Mouse (Mus musculus) neutrophil, adult 5-6 weeks (primary cell): Measurements from ENCODE around the gene Nr5a1. TPM values are rescaled to one million over a fixed set of nuclear protein-coding genes. Genes with fewer than 3 reads are reported as not detected.
A peak's percentile ranks its signal among the peaks of the same experiment; 100 is the strongest.

ENCODE experiments used
- ATAC-seq: fragments of 151-379, 151-347 bp; 2 replicates; pipeline ENCODE4 v1.8.0; 2017; ENCODE audit warnings: mild to moderate bottlenecking, moderate TSS enrichment; ENCODE audit not compliant: insufficient number of reproducible peaks, poor library complexity, low FRiP score, severe bottlenecking; ENCODE audit errors: extremely low read depth
- total RNA-seq: library from RNA; stranded (forward); fragments of 200-1000 nt; gene quantifications from 2 replicates; pipeline ENCODE4 v1.2.3, GENCODE M21; 2017

Nr5a1 gene
- total RNA-seq, 1 experiment from 2014 or later = not detected

DNA sequence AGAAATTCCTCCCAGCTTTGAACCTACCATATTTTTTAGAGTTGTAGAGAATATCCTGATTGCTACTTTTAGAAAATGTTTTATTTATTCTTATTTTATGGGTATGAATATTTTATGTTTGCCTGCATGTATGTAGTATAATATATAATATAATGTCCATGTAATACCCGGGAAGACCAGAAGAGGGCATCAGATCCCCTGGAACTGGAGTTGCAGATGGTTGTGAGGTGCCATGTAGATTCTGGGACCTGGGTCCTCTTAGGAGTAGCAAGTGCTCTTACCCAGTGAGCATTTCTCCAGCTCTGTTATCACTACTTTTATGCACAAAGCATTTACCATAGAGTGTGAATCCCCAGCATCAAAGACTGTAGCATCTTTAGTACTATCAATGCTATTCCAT lies 52.9 kb downstream of the Nr5a1 start:
- no peak for ATAC-seq

DNA sequence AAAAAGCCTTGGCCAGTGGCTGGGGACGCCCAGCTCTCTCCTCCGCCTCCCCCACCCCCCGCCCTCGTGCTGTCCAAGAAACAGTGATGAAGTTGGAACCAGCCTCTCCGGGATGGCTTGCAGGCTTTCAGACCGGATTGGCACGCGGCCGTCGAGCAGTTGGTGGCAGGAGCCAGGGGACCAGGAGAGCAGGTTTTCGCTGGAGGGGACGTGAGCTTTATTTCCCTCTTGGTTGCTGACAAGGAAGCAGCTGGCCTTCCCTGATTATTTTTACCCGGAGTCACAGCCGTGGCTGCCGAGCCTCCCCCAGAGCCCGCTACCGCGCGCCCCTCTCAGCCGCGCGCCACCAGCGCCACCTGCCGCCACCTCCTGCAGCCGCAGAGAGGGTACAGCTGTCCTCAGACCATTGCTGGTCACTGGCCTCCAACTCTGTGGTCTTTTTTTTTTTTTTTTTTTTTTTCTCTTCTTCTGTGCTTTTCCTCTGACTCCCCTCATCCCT lies 56.0 kb downstream of the Nr5a1 start:
- 0 out of 2 replicates have a peak, but pooled peaks have one; percentile 15 for ATAC-seq

DNA sequence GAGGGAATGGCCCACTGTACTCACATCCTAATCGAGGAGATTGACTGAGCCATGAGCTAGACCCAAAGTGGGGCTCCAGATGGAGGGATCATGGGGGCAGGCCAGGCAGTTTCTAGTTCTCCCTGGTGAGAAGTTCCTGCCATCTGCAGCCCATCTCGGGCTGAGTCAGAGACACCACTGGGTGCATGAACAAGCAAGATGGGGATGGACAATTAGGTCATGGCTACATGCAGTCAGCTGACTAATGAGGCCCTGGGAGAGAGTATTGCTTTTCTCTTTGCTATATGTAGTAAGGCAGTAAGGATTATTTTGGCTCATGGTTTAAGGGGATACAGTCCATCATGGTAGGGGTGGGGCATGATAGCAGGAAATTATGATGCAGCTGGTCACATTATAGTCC lies 60.6 kb downstream of the Nr5a1 start:
- ATAC-seq = no peak

DNA sequence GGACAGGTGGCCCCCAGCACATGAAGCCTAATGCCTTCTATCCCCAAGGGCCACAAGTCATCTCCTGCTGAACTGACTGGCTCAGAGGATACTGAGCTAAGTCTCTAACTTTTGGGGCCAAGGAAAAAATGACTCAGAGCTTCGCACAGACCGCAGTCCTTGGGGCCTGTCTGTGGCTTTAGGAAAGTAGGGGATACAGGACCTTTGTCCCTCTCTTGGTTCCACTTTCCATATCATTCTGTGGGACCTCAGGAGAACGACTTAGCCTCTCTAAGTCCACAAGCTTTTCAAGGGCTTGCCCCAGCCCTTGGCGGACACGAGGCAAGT lies 61.1 kb downstream of the Nr5a1 start:
- no peak for ATAC-seq

- no peak for ATAC-seq
Observed at GRCm38 (mm10) chr2:38652565-38653292, 61.6 kb downstream of the Nr5a1 start.

- ATAC-seq = no peak
Observed at GRCm38 (mm10) chr2:38652098-38652497, 62.2 kb downstream of the Nr5a1 start.

DNA sequence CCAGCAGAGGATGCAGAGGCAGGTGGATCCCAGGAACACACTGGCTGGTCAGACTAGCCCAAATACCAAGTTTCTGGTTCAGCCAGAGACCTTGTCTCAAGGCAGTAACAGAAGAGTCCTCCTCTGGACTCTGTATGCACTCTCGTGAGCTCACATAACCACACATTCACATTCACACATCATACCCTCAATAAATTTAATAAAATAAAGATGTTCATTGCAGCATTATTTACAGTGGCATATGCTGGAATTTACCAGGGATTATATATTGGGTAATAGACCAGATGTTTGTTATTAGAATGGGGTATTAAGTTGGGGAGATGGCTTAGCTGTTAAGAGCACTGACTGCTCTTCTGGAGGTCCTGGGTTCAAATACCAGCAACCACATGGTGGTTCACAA lies 64.0 kb downstream of the Nr5a1 start:
- ATAC-seq = no peak

GRCm38 (mm10) chr2:38647661-38648060 lies 66.7 kb downstream of the Nr5a1 start:
- ATAC-seq = no peak

DNA sequence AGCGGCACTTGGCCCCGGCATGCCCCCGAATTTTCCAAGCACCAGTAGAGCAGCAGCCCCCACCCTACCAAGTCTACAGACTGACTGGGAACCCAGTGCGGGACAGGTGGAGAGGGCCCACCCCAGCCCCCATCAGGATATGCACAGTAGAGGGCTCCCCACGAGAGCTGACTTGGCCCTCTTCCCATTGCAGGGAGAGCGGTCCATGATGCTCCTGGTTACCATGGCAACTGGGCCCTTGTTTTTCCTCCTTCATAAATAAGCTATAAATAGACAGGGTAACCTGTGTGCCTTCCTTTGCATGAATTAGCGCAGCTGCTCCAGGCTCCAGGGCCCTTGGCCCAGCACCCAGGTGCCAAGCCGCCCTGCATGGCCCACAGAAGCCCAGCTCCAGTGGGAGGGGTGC lies 67.1 kb downstream of the Nr5a1 start:
- no peak for ATAC-seq

DNA sequence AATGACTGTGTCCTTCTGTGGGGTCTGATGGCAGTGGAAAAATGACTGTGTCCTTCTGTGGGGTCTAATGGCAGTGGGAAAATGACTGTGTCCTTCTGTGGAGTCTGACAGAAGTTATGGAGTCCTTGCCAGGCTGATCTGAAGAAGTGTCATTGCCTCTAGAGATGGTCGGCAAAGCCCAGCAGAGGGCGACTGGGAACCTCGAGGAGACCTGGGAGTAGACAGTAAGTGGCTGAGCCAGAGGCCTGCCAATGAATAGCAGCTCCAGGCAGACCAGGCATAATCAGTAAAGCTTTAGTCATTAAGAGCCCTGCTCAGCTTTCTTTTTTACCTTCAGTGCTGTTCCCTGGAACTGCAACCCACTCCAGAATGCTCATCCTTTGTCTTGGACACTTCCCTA lies 68.4 kb downstream of the Nr5a1 start:
- ATAC-seq = peak; percentile 32; the same call in 1 of the 2 replicates

GRCm38 (mm10) chr2:38643625-38644427 lies 70.5 kb downstream of the Nr5a1 start, which contains the start of gene Psmb7:
Gene Psmb7, minus strand, starts transcription at chr2:38644087.
- ATAC-seq = peak; percentile 93

Other genes starting within 250 kb of the Nr5a1 start
- 4.9 and 7.0 TPM in 2 replicates for gene Nek6, start 202.9 kb downstream of the Nr5a1 start, total RNA-seq
- gene Psmb7, start 70.5 kb downstream of the Nr5a1 start, total RNA-seq = 71.1 and 85.7 TPM in 2 replicates
- 1.4 and 1.6 TPM in 2 replicates for gene Nr6a1, start 213.1 kb upstream of the Nr5a1 start, total RNA-seq
- gene Olfml2a, start 217.4 kb upstream of the Nr5a1 start, total RNA-seq = not detected in 2 replicates